Mouse (Mus musculus) embryonic fibroblast, embryonic 13.5 days (primary cell): ENCODE measurements around the gene A730015C16Rik. TPM values are rescaled to one million over a fixed set of nuclear protein-coding genes. Genes with fewer than 3 reads are reported as not detected.

ENCODE experiments used
- H3K27ac ChIP-seq: 2 replicates; pipeline ENCODE4 v1.5.1; 2012; ENCODE audit warnings: low read length, control low read depth, inconsistent platforms; ENCODE audit not compliant: insufficient read depth
- H3K4me1 ChIP-seq: 2 replicates; pipeline ENCODE4 v1.6.1; 2011; ENCODE audit warnings: low read length; ENCODE audit not compliant: control insufficient read depth, insufficient read depth
- H3K4me3 ChIP-seq: 2 replicates; pipeline ENCODE4 v1.5.1; 2011; ENCODE audit warnings: mild to moderate bottlenecking, control low read depth, low read length; ENCODE audit not compliant: insufficient read depth
- CTCF ChIP-seq: IDR thresholded peaks from 2 replicates; pipeline ENCODE4 v1.5.1; 2011; ENCODE audit warnings: mild to moderate bottlenecking, control low read depth, low read length, moderate library complexity, borderline replicate concordance; ENCODE audit not compliant: insufficient read depth
- POLR2A ChIP-seq: IDR thresholded peaks from 2 replicates; pipeline ENCODE4 v1.6.1; 2011; ENCODE audit warnings: low read depth, mild to moderate bottlenecking, control low read depth, low read length, moderate library complexity
- polyA plus RNA-seq: library from polyadenylated mRNA; stranded (reverse); fragments of >200 nt; gene quantifications from 2 replicates; pipeline ENCODE4 v1.2.4, GENCODE M21; 2011; ENCODE audit warnings: low read depth; ENCODE audit not compliant: missing spikeins, insufficient read length

Gene A730015C16Rik
- polyA plus RNA-seq, 1 experiment, result not detected

GRCm38 (mm10) chr4:108832916-108833827 is 15.2 kb downstream of the A730015C16Rik start, which contains the start of gene Btf3l4:
Gene Btf3l4, minus strand, starts transcription at chr4:108833614.
- no peak for TF ChIP-seq CTCF
- peak; percentile 55 for TF ChIP-seq POLR2A
- peak within 1 kb of the TSS; percentile 92 for H3K4me3 ChIP-seq
- H3K4me1 ChIP-seq, result peaks cover 6% of the 10 kb centered on the region
- peak within 1 kb of the TSS; percentile 99 for H3K27ac ChIP-seq

- Histone ChIP-seq H3K4me3 (no peak overlapping the region), H3K4me1 (peaks cover 2% of the 10 kb centered on the region), H3K27ac (peak overlapping the region; percentile 64; the same call in 1 of the 2 replicates)
- TF ChIP-seq POLR2A (no peak), CTCF (no peak)
Observed at GRCm38 (mm10) chr4:108830698-108831097, 17.7 kb downstream of the A730015C16Rik start.

DNA sequence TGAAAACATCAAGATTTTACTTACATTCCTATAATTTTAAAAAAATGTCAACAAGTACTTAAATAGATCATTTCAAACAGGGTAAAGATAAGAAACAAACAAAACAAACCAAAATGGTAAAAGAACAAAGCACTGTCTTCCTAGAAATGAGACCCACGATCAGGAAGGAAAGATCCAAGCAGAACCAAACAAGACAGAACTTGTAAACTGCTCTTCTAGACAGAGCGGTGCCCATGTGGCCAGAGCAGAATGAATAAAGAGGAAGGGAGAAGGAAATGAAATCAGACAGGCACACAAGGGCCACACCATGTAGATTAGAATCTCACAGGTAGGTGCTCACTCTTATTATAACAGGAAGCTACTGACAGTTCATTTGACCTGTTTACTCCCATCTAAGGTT is 21.8 kb downstream of the A730015C16Rik start:
- no peak overlapping the region for H3K27ac ChIP-seq
- no peak overlapping the region for H3K4me3 ChIP-seq
- TF ChIP-seq CTCF (no peak), POLR2A (no peak)
- H3K4me1 ChIP-seq, result peaks cover 2% of the 10 kb centered on the region

DNA sequence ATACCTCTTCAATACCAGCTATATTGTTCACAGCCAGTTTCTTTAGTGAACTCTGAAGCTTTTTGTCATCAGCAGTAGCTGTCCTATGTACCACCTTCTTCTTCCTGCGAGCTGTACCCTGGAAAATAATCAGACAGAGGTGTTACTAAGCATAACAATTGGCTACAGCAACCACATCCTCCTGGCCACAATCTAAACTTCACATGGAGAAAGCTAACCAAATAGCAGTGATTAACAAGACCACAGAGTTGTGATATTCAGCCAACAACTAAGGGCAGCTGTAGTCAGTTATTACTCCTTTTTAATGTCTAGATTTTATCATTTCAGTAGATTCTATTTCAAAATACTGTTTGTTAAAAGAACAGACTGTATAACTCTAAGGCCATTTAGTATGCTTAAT is 22.3 kb downstream of the A730015C16Rik start:
- TF ChIP-seq CTCF, result no peak
- TF ChIP-seq POLR2A, result no peak
- no peak overlapping the region for H3K4me3 ChIP-seq
- H3K4me1 ChIP-seq, result peaks cover 2% of the 10 kb centered on the region
- no peak overlapping the region for H3K27ac ChIP-seq

- TF ChIP-seq POLR2A, result no peak
- TF ChIP-seq CTCF, result no peak
- H3K4me1 ChIP-seq, result peaks cover 2% of the 10 kb centered on the region
- no peak overlapping the region for H3K27ac ChIP-seq
Observed at GRCm38 (mm10) chr4:108825677-108826076, 22.7 kb downstream of the A730015C16Rik start.

GRCm38 (mm10) chr4:108811550-108811949 is 36.9 kb downstream of the A730015C16Rik start:
- no peaks in the 10 kb centered on the region for H3K4me1 ChIP-seq
- TF ChIP-seq CTCF (no peak), POLR2A (no peak)
- no peak overlapping the region for H3K27ac ChIP-seq
- no peak overlapping the region for H3K4me3 ChIP-seq

More at GRCm38 (mm10) chr4:108825677-108826076, 22.7 kb downstream of the A730015C16Rik start:
- H3K4me3 ChIP-seq, result no peak overlapping the region

DNA sequence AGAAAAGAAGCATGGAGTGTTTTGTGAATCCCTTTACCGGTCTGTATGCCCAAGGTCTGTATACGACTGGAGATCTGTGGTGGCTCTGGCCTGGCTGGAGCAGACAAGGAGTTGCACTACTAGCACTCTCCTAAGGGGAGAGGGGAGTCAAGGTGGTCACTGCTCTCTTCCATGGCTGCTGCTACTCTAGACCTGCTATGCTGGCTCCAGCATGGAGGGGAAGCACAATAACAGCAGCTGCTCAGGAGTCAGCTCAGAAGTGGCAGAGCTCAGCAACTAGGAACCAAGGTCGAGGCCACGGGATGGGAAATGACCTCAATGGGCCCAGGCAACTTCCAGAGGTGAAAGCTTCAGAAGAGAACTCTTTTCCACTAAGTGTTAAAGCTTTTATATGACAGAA is 37.3 kb downstream of the A730015C16Rik start:
- H3K4me1 ChIP-seq, result no peaks in the 10 kb centered on the region
- no peak overlapping the region for H3K4me3 ChIP-seq
- TF ChIP-seq CTCF (no peak), POLR2A (no peak)
- H3K27ac ChIP-seq, result no peak overlapping the region

GRCm38 (mm10) chr4:108803535-108803934 is 44.9 kb downstream of the A730015C16Rik start:
- TF ChIP-seq CTCF (no peak), POLR2A (no peak)
- Histone ChIP-seq H3K4me1 (no peaks in the 10 kb centered on the region), H3K4me3 (no peak overlapping the region), H3K27ac (no peak overlapping the region)

GRCm38 (mm10) chr4:108798083-108798830 is 50.2 kb downstream of the A730015C16Rik start:
- no peak overlapping the region for H3K4me3 ChIP-seq
- TF ChIP-seq CTCF, result peak; percentile 48; the same call in 1 of the 2 replicates
- no peak for TF ChIP-seq POLR2A
- no peaks in the 10 kb centered on the region for H3K4me1 ChIP-seq
- no peak overlapping the region for H3K27ac ChIP-seq

Other genes with a start within 250 kb of the A730015C16Rik start
- 25.5 and 31.0 TPM in 2 replicates for gene Cc2d1b, start 228.7 kb downstream of the A730015C16Rik start, polyA plus RNA-seq
- gene 3110021N24Rik, start 129.0 kb downstream of the A730015C16Rik start, polyA plus RNA-seq, result not detected in 2 replicates
- gene Zfyve9, start 67.8 kb downstream of the A730015C16Rik start, polyA plus RNA-seq, result 15.8 and 20.4 TPM in 2 replicates
- 124 and 161 TPM in 2 replicates for gene Btf3l4, start 15.0 kb downstream of the A730015C16Rik start, polyA plus RNA-seq
- gene Txndc12, start 14.0 kb downstream of the A730015C16Rik start, polyA plus RNA-seq, result 80.6 and 94.9 TPM in 2 replicates
- 15.5 and 16.4 TPM in 2 replicates for gene Kti12, start 834 bp downstream of the A730015C16Rik start, polyA plus RNA-seq
- gene Rab3b, start 30.4 kb upstream of the A730015C16Rik start, polyA plus RNA-seq, result 4.8 and 7.4 TPM in 2 replicates
- 214 and 216 TPM in 2 replicates for gene Nrd1, start 152.0 kb upstream of the A730015C16Rik start, polyA plus RNA-seq